Mouse (Mus musculus) megakaryocyte, adult 5-6 weeks (primary cell): ENCODE measurements around the gene Galnt7. TPM values are rescaled to one million over a fixed set of nuclear protein-coding genes. Genes with fewer than 3 reads are reported as not detected.
"Not testable (repeated sequence)": the region's sequence is repeated elsewhere in the genome, so short reads cannot be mapped to it uniquely, and the experiment has no call there.

Source experiments
- ATAC-seq: 2 replicates; pipeline ENCODE4 v1.8.0; 2016; ENCODE audit warnings: mild to moderate bottlenecking, inconsistent platforms; ENCODE audit not compliant: poor library complexity, severe bottlenecking
- total RNA-seq, 2 experiments: library from RNA; stranded (forward) in 1 of 2; stranded (reverse) in 1 of 2; fragments of 153-499, 151-499 nt in 1 of 2; fragments of 221-1000, 200-1000 nt in 1 of 2; gene quantifications; 2 replicates each; pipeline versions ENCODE4 v1.2.3 to v1.2.4; 2015 to 2017

The Galnt7 gene
- total RNA-seq, 2 experiments from 2014 or later: 13.0 to 16.4 TPM

GRCm38 (mm10) chr8:57541405-57541804 is 111.4 kb downstream of the Galnt7 start:
- peak; percentile 34 for ATAC-seq

DNA sequence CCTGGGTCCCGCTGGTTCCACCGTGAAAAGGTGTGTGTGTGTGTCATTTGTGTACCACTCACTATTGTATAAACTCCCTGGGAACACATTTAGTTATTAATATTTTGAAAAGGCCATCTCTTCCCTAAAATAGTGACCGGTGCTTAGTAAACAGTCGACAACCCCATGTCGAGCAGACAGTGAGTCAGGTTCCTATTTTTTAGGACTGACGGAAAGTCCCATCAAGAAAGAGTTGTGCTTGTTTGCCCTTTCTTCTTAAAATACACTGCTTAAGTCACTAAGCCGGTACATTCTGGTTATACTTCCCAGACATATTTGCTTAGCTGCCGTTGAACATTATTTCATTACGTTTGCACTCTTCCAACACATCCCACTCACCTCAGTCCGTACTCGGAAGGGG is 111.9 kb downstream of the Galnt7 start:
- no peak for ATAC-seq

DNA sequence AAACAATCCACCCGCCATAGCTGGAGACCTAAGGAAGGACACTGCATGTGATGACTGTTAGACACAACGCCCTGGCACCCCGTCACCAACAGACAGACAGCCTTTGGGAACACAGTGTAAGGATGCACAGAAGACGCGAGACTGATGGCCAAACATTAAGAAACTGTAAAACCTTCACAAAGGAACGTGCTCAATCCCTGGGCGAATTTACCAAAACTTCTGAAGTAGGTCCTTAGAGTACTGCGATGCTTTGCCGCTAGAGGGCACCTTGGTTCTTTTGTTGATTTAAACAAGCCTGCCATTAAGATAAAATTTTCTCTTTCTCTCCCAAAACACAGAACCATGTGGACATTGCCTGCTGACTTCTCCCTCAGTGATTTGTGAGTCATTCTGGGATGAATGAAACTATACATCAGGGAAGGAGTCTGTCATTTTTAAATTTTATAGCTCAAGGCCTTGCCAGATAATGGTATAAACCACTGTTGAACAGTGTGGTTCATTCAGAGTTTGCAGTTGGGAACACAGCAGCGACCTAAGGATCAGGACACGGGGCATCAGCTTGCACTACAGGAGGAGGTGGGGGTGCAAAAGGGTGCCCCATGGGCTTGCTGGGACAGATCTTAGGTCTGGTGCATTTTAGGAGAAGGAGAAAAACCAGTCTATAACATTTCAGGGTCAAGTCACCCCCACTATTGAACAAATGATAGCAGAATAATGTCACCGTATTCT is 112.6 kb downstream of the Galnt7 start:
- peak; percentile 80 for ATAC-seq

DNA sequence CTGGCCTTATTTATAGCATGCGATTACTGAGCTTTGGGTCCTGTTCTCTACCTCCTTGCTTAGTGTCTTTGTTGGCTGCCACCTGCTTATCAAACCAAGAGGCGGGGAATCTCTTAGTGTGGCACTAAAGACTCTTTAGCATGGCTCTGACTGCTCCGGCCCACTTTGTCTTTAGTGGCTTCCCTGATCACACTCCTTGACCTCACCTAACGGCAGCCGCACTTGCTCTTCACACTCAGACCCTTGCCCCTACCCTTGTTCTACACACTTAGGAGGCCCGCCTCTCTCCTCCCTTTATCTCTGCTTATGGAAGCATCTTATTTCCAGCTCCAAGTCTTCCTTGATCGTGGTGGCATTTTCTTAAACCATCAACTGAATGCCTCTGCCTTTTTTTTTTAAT is 114.2 kb downstream of the Galnt7 start:
- ATAC-seq: no peak

- no peak for ATAC-seq
These were observed 116.7 kb downstream of the Galnt7 start for GRCm38 (mm10) chr8:57536167-57536566.

DNA sequence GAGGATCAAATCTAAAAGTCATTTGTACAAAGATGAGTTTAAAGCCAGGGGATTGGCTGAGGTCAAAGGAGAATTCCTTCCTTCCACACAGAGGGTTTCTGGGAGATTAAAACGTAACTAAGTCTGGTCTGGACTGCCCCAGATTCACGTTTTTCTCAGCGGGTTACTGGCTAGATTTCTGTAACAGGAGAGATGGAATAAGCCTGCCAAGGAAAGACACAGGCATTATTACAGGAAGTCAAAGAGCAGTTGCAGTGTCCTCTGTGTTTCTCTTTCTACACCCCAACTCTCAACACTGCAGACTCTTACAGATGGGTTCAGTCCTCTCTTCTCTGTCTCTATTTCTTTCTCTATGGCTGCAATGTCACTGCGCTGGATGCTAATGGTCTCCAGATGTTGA is 118.3 kb downstream of the Galnt7 start:
- no peak for ATAC-seq

- no peak for ATAC-seq
These were observed 119.7 kb downstream of the Galnt7 start for GRCm38 (mm10) chr8:57533106-57533505.

DNA sequence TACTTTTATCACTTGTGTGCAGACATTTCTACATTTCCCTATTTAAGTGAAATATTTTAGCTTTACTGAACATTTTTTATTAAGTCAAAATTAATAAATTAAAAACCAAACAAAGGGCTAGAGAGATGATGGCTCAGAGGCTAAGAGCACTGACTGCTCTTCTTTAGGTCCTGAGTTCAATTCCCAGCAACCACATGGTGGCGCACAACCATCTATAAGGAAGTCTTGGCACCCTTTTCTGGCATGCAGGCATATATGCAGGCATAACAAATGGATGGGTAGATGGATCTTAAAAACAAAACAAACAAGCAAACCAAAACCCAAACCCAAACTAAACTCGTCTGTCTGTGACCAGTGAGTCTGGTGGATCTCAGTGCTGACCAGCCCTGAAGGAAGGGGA is 120.6 kb downstream of the Galnt7 start:
- no peak for ATAC-seq

- ATAC-seq: peak; percentile 92
These were observed 122.0 kb downstream of the Galnt7 start for GRCm38 (mm10) chr8:57530666-57531349.

- ATAC-seq: no peak
These were observed 122.6 kb downstream of the Galnt7 start for GRCm38 (mm10) chr8:57530238-57530637.

GRCm38 (mm10) chr8:57528036-57528435 is 124.8 kb downstream of the Galnt7 start:
- ATAC-seq: no peak

- no peak for ATAC-seq
These were observed 132.5 kb downstream of the Galnt7 start for GRCm38 (mm10) chr8:57520186-57520786.

GRCm38 (mm10) chr8:57517723-57518122 is 135.1 kb downstream of the Galnt7 start:
- 0 out of 2 replicates have a peak, but pooled peaks have one; percentile 13 for ATAC-seq

GRCm38 (mm10) chr8:57516685-57517084 is 136.1 kb downstream of the Galnt7 start:
- not testable (repeated sequence) for ATAC-seq

- not testable (repeated sequence) for ATAC-seq
These were observed 139.6 kb downstream of the Galnt7 start for GRCm38 (mm10) chr8:57513178-57513661.

DNA sequence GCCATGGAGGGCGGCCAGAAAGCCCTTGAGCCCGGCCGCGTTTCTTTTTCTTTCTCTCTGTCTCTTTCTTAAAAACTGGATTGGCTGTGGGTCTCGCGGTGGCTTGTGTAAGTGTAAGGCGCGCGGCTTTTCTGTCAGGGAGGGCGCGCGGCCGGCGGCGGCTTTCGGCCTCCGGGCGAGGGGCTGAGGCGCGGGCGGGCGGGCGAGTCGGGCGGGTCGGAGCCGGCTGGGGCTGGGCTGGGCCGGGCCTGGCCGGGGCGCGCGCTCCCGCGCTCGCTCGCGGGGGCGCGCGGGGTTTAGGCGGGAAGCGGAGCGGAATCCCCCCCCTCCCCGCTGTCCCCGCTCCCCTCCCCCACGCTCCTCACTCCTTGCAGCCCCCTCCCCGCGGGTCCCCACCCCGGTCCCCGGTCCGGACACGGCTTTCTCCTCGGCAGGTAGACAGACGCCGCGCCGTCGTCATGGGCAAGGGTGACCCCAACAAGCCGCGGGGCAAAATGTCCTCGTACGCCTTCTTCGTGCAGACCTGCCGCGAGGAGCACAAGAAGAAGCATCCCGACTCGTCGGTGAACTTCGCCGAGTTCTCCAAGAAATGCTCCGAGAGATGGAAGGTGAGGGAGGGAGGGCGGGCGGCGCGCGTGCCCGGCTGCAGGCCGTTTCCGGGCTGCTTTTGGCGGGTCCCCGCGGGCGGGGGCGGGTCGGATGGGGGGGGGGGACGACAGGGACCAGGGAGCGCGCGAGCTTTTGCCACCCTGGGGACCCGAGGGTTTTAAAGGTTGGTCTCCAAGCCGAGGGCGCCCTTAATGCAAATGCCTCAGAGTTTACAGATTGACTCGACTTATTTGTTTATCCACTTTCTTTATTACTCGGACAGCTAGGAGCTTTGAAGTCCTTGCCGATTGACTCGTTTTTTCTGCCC is 140.4 kb downstream of the Galnt7 start:
- peak; percentile 8 for ATAC-seq

DNA sequence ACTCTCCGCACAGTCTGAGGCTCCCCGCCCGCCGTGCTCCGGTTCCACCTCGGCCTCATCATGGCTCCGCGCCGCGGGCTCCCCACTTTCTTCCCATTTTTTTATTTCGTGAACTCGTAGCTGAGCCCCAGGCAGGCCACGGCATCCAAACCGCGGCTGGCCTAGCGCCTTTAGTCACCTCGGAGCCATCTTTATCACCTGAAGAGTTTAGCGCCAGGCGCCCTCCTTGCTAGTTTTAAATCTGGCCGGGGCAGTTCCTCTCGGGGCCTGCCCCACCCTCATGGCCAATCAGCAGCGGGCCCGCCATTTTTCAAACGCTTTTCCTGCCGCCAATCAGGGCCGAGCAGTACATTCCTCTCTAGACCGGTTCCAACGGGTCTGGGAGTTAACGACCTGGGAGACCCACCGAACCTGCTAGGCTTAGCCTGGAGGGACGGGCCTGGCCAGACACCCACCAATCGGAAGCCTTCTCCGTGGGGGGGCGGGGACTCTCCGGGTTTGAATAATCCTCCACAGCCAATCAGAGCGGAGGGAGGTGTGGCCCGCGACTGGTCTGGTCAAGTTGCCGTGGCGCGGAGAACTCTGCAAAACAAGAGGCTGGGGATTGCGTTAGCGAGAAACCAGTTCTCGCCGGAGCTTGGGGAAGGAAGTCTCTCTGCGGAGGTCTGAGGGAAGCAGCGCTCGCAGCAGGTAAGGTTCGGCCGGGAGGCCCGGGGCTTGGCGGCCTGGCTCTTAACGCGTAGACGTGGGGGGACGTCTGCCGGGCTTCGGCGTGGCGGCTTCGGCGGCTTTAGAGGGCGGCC is 141.3 kb downstream of the Galnt7 start, which contains the start of gene Hmgb2:
Hmgb2 (plus strand) TSS at position 592 of the 803 bp plus-strand sequence.
- peak; percentile 90 for ATAC-seq

DNA sequence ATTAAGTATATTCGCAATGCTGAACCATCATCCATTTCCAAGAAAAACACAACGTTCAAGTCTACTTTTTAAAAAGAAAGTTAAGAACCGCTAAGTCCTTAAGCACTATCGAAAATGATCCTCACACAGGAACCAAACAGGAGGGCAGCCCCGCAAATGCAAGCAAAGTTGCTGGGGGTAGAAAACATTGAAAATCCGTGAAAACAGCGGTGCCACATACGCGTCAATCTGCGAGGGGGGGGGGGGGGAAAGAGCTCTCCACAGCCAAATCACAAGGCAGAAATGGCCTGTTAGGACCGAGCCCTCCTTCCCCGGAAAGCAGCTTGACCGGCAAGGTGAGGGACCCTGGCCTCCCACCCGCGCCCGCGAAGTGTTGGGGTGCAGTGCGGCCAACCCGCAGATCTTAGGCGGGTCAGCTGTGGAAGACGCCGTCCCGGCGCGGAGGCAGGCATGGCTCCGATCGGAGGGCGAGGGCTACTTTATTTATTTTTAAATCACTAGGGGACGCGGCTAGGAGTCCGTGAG is 142.0 kb downstream of the Galnt7 start:
- peak; percentile 11 for ATAC-seq

GRCm38 (mm10) chr8:57508657-57509056 is 144.2 kb downstream of the Galnt7 start:
- no peak for ATAC-seq
